Mouse (Mus musculus) ovary, adult 10 weeks (tissue): ENCODE measurements around the gene Olfr535. TPM values are rescaled to one million over a fixed set of nuclear protein-coding genes. Genes with fewer than 3 reads are reported as not detected.

Experiments used
- polyA plus RNA-seq: library from polyadenylated mRNA; stranded (reverse); fragments of 350-450 nt; fragmentation: Illumina TruSeq; extraction: RNeasy Lipid Tissue Mini Kit (QIAGEN cat#74804); gene quantifications from one replicate; pipeline ENCODE4 v1.2.3, GENCODE M21; 2014

Gene Olfr535
- not detected for polyA plus RNA-seq

GRCm38 (mm10) chr7:140483916-140484315 lies at the start of gene Olfr535:
Olfr535 (plus strand) TSS chr7:140484216.

GRCm38 (mm10) chr7:140463070-140463469 lies 20.9 kb upstream of the Olfr535 start, which contains the start of gene Olfr533:
Olfr533 (plus strand) TSS chr7:140463370.

GRCm38 (mm10) chr7:140507346-140508021 lies 23.5 kb downstream of the Olfr535 start, which contains the start of gene Olfr536:
Olfr536 (minus strand) TSS chr7:140507396.

Other genes with a start within 250 kb of the Olfr535 start
- gene 5830411N06Rik, start 236.9 kb upstream of the Olfr535 start, polyA plus RNA-seq: not detected
- gene Olfr525, start 163.4 kb upstream of the Olfr535 start, polyA plus RNA-seq: not detected
- not detected for gene Olfr527, start 150.2 kb upstream of the Olfr535 start, polyA plus RNA-seq
- gene Olfr60, start 122.5 kb upstream of the Olfr535 start, polyA plus RNA-seq: not detected
- gene Olfr530, start 107.9 kb upstream of the Olfr535 start, polyA plus RNA-seq: not detected
- gene Olfr531, start 81.3 kb upstream of the Olfr535 start, polyA plus RNA-seq: not detected
- gene Olfr532, start 62.6 kb upstream of the Olfr535 start, polyA plus RNA-seq: not detected
- not detected for gene Olfr533, start 20.8 kb upstream of the Olfr535 start, polyA plus RNA-seq
- gene Olfr536, start 23.2 kb downstream of the Olfr535 start, polyA plus RNA-seq: not detected
- gene Olfr538, start 83.7 kb downstream of the Olfr535 start, polyA plus RNA-seq: not detected
- gene Olfr46, start 117.1 kb downstream of the Olfr535 start, polyA plus RNA-seq: not detected
- gene Olfr61, start 144.8 kb downstream of the Olfr535 start, polyA plus RNA-seq: not detected
- gene Olfr53, start 162.2 kb downstream of the Olfr535 start, polyA plus RNA-seq: not detected
- not detected for gene Olfr539, start 175.7 kb downstream of the Olfr535 start, polyA plus RNA-seq
- gene Olfr45, start 197.7 kb downstream of the Olfr535 start, polyA plus RNA-seq: not detected
- gene Olfr541, start 213.1 kb downstream of the Olfr535 start, polyA plus RNA-seq: not detected